ENCODE assay signal across 8 mouse cellular contexts in the genomic region with DNA sequence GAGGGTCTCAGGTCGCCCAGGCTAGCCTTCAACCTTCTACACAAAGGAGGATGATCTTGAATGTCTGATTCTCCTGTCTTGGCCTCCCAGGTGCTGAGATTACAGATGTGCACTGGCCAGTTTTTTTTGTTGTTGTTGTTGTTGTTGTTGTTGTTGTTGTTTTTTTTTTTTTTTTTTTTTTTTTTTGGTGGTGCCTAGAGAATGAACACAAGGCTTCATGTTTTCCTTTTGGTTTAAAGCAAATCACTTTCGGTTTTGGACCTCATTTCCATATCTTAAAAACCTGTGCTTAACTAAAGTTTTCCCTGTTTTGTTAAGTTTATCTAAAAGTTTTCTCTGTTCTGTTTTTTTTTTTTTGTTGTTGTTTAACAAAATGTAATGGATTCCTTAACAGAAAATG. TPM values are rescaled to one million over a fixed set of nuclear protein-coding genes. Genes with fewer than 3 reads are reported as not detected.
DNase-seq lines count a peak whose midpoint lies in the region; ATAC-seq and TF ChIP-seq lines count a peak whose summit lies in the region.

No protein-coding gene starts in this region.

- H3K9ac ChIP-seq in kidney, embryonic 15.5 days, result peak overlapping the region; percentile 86
- peak overlapping the region; percentile 88 for H3K9ac ChIP-seq in hindbrain, embryonic 16.5 days (ENCODE audit: low read depth, low read length)
- H3K9ac ChIP-seq in midbrain, embryonic 16.5 days (ENCODE audit: low read depth, low read length), result peak overlapping the region; percentile 86

- no peak overlapping the region; the same call in 1 of the 2 replicates for H3K27ac ChIP-seq in kidney, embryonic 15.5 days
- peak overlapping the region; percentile 56 for H3K27ac ChIP-seq in bone marrow macrophage, adult 2 months (ENCODE audit: insufficient read depth, low read depth, low read length)
- no peak overlapping the region for H3K27ac ChIP-seq in hindbrain, embryonic 16.5 days (ENCODE audit: low read depth, low read length)
- H3K27ac ChIP-seq in midbrain, embryonic 16.5 days (ENCODE audit: low read length), result no peak overlapping the region

- no peaks in the 10 kb centered on the region for H3K9me3 ChIP-seq in kidney, embryonic 15.5 days (replicated peaks)
- no peaks in the 10 kb centered on the region for H3K9me3 ChIP-seq in hindbrain, embryonic 16.5 days (ENCODE audit: control insufficient read depth, low read length)
- no peaks in the 10 kb centered on the region for H3K9me3 ChIP-seq in midbrain, embryonic 16.5 days (replicated peaks; ENCODE audit: control insufficient read depth, low read length, poor library complexity, severe bottlenecking)

- ATAC-seq in kidney, embryonic 15.5 days (replicated peaks; ENCODE audit: low FRiP score), result no peak
- no peak for ATAC-seq in hindbrain, embryonic 16.5 days
- no peak for ATAC-seq in midbrain, embryonic 16.5 days
- no peak for ATAC-seq in CD4-positive, CD25-positive, alpha-beta regulatory T cell, adult 4 months

- H3K4me1 ChIP-seq in kidney, embryonic 15.5 days, result peaks cover 47% of the 10 kb centered on the region
- H3K4me1 ChIP-seq in bone marrow macrophage, adult 2 months (ENCODE audit: control insufficient read depth, insufficient read depth, low read length), result peaks cover 22% of the 10 kb centered on the region
- H3K4me1 ChIP-seq in hindbrain, embryonic 16.5 days (ENCODE audit: control insufficient read depth, insufficient read depth, low read depth, low read length), result peaks cover 46% of the 10 kb centered on the region
- H3K4me1 ChIP-seq in midbrain, embryonic 16.5 days (ENCODE audit: control insufficient read depth, insufficient read depth, low read length), result peaks cover 53% of the 10 kb centered on the region

- no peak for TF ChIP-seq POLR2A in bone marrow macrophage, adult 2 months (IDR thresholded peaks at IDR 0.05; ENCODE audit: borderline replicate concordance, low read depth, low read length)

- peak overlapping the region; percentile 86 for H3K4me2 ChIP-seq in kidney, embryonic 15.5 days
- peak overlapping the region; percentile 76 for H3K4me2 ChIP-seq in hindbrain, embryonic 16.5 days (ENCODE audit: low read length)
- peak overlapping the region; percentile 96 for H3K4me2 ChIP-seq in midbrain, embryonic 16.5 days (ENCODE audit: low read length)

- TF ChIP-seq CTCF in bone marrow macrophage, adult 2 months (IDR thresholded peaks at IDR 0.05; ENCODE audit: low read depth, low read length), result no peak

- 5% methylated on average over 2 of the region's 2 CpGs for WGBS in kidney, embryonic 15.5 days
- 3% methylated on average over 2 of the region's 2 CpGs for WGBS in hindbrain, embryonic 16.5 days
- WGBS in midbrain, embryonic 16.5 days, result 2% methylated on average over 2 of the region's 2 CpGs

- DNase-seq in kidney, postnatal 36 days, result no peak
- no peak for DNase-seq in cerebellum, adult 11-12 months
- no peak for DNase-seq in thymus, postnatal 4 days

- peak overlapping the region; percentile 77 for H3K4me3 ChIP-seq in kidney, embryonic 15.5 days (replicated peaks)
- H3K4me3 ChIP-seq in bone marrow macrophage, adult 2 months (ENCODE audit: insufficient read depth, low read length), result peak overlapping the region; percentile 81
- peak overlapping the region; percentile 61 for H3K4me3 ChIP-seq in hindbrain, embryonic 16.5 days (ENCODE audit: low read length)
- H3K4me3 ChIP-seq in midbrain, embryonic 16.5 days (ENCODE audit: low read depth, low read length), result peak overlapping the region; percentile 89

- peaks cover 28% of the 10 kb centered on the region for H3K36me3 ChIP-seq in kidney, embryonic 15.5 days
- no peaks in the 10 kb centered on the region for H3K36me3 ChIP-seq in hindbrain, embryonic 16.5 days (ENCODE audit: control insufficient read depth, insufficient read depth, low read length)
- no peaks in the 10 kb centered on the region for H3K36me3 ChIP-seq in midbrain, embryonic 16.5 days (ENCODE audit: control insufficient read depth, insufficient read depth, low read length)

- no peaks in the 10 kb centered on the region for H3K27me3 ChIP-seq in kidney, embryonic 15.5 days
- H3K27me3 ChIP-seq in hindbrain, embryonic 16.5 days (replicated peaks; ENCODE audit: control insufficient read depth, insufficient read depth, low read length), result no peaks in the 10 kb centered on the region
- no peaks in the 10 kb centered on the region for H3K27me3 ChIP-seq in midbrain, embryonic 16.5 days (ENCODE audit: control insufficient read depth, insufficient read depth, low read depth, low read length)

RNA-seq across cellular contexts. Expression of a gene that starts 3.4 kb away (rescaled TPM):
- polyA plus RNA-seq in kidney, embryonic 15.5 days (2015; fragmentation: Nextera tagmentation; extraction: Ambion mirVana), result 37.5 and 37.9 TPM in 2 replicates
- polyA plus RNA-seq in bone marrow macrophage, adult 2 months (2012; ENCODE audit: insufficient read depth, insufficient read length, missing spikeins), result 39.2 and 40.4 TPM in 2 replicates
- 16.5 and 20.2 TPM in 2 replicates for polyA plus RNA-seq in hindbrain, embryonic 16.5 days (2015; fragmentation: Nextera tagmentation; extraction: Ambion mirVana)
- 20.3 and 22.6 TPM in 2 replicates for polyA plus RNA-seq in midbrain, embryonic 16.5 days (2015; fragmentation: Nextera tagmentation; extraction: Ambion mirVana)
- polyA plus RNA-seq in CD4-positive, CD25-positive, alpha-beta regulatory T cell, adult 4 months (2017; shearing (Covaris generic)), result 10 to 100 TPM; 22.1 to 38.0 TPM
